Mouse (Mus musculus) testis, adult 2 months (tissue): ENCODE data around the gene Hbq1b. TPM values are rescaled to one million over a fixed set of nuclear protein-coding genes. Genes with fewer than 3 reads are reported as not detected.

Experiments used
- H3K27ac ChIP-seq: fragments of 200-500 bp; 2 replicates; pipeline ENCODE4 v1.5.1; 2012; ENCODE audit warnings: low read depth, low read length; ENCODE audit not compliant: control insufficient read depth, insufficient read depth
- H3K27me3 ChIP-seq: fragments of 200-500 bp; 2 replicates; pipeline ENCODE4 v1.6.1; 2012; ENCODE audit warnings: mild to moderate bottlenecking, low read length, moderate library complexity; ENCODE audit not compliant: control insufficient read depth, insufficient read depth
- H3K36me3 ChIP-seq: fragments of 200-500 bp; 2 replicates; pipeline ENCODE4 v1.6.1; 2012; ENCODE audit warnings: mild to moderate bottlenecking, low read length; ENCODE audit not compliant: control insufficient read depth, insufficient read depth
- H3K4me1 ChIP-seq: fragments of 200-500 bp; 2 replicates; pipeline ENCODE4 v1.6.1; 2012; ENCODE audit warnings: low read length; ENCODE audit not compliant: control insufficient read depth, insufficient read depth
- H3K4me3 ChIP-seq: fragments of 200-500 bp; 2 replicates; pipeline ENCODE4 v1.5.1; 2012; ENCODE audit warnings: low read depth, mild to moderate bottlenecking, low read length, moderate library complexity, mixed read lengths; ENCODE audit not compliant: control insufficient read depth
- CTCF ChIP-seq: fragments of 200-500 bp; IDR thresholded peaks from 2 replicates; pipeline ENCODE4 v1.5.1; 2012; ENCODE audit warnings: low read depth, mild to moderate bottlenecking, inconsistent platforms, low read length, moderate library complexity; ENCODE audit not compliant: control insufficient read depth, insufficient read depth, insufficient replicate concordance
- POLR2A ChIP-seq: fragments of 200-500 bp; IDR thresholded peaks from 2 replicates; pipeline ENCODE4 v1.6.1; 2012; ENCODE audit warnings: low read depth, mild to moderate bottlenecking, inconsistent platforms, low read length, moderate library complexity; ENCODE audit not compliant: control insufficient read depth
- polyA plus RNA-seq: library from polyadenylated mRNA; depleted of rRNA; stranded (reverse); fragments of >200 nt; gene quantifications from 2 replicates; pipeline ENCODE4 v1.2.3, GENCODE M21; 2012

The Hbq1b gene
- polyA plus RNA-seq, 1 experiment = not detected

DNA sequence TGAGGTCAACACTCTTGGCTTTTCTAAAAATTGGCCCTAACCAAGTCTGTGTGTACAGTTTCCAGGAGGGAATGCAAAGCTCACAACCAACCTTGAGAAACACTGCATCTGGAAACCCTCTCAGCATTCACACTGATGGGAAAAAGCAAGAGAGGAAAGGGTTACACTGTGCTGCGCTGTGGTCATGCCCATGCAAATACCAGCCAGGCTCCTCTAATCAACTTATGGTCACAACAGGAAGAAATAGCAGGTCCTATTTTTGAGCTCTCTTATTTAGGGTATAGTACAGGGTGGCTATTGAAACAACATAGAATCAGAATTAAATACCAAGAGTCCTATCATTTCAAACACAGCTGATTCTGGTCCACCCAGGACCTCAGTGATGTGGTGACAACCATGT, 42.1 kb upstream of the Hbq1b start:
- H3K36me3 ChIP-seq = peaks cover under 1% of the 10 kb centered on the region; the same call in 1 of the 2 replicates

GRCm38 (mm10) chr11:32245614-32246013, 41.2 kb upstream of the Hbq1b start:
- Histone ChIP-seq H3K27ac (no peak overlapping the region), H3K36me3 (no peaks in the 10 kb centered on the region; the same call in 1 of the 2 replicates), H3K4me1 (no peaks in the 10 kb centered on the region), H3K27me3 (no peaks in the 10 kb centered on the region), H3K4me3 (no peak overlapping the region)
- TF ChIP-seq CTCF = no peak
- TF ChIP-seq POLR2A = no peak

More for the DNA sequence above, 42.1 kb upstream of the Hbq1b start:
- no peaks in the 10 kb centered on the region for H3K4me1 ChIP-seq
- no peaks in the 10 kb centered on the region for H3K27me3 ChIP-seq
- TF ChIP-seq POLR2A (no peak), CTCF (no peak)
- H3K27ac ChIP-seq = no peak overlapping the region
- no peak overlapping the region for H3K4me3 ChIP-seq

DNA sequence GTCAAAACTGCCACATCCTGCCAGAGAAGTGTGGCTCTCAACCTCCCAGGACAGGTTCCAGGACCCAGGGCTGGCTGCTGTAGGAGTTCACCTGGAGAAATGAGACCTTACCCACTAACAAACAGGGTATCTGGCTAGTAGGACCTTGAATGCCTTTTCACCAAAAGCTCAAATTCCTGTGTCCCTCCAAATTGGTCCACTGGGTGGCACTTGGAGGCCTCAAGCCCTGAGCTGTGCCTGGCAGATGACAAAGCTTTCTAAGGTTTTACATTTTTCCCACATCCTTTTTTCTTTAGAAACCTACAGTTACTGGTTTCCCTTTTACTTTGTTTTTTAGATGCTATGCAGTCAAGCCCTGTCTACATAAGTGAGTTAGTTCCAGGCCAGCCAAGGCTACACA, 39.7 kb upstream of the Hbq1b start:
- H3K27ac ChIP-seq = no peak overlapping the region
- H3K36me3 ChIP-seq = no peaks in the 10 kb centered on the region; the same call in 1 of the 2 replicates
- TF ChIP-seq CTCF (no peak), POLR2A (no peak)
- H3K27me3 ChIP-seq = no peaks in the 10 kb centered on the region
- H3K4me3 ChIP-seq = no peak overlapping the region
- H3K4me1 ChIP-seq = no peaks in the 10 kb centered on the region

DNA sequence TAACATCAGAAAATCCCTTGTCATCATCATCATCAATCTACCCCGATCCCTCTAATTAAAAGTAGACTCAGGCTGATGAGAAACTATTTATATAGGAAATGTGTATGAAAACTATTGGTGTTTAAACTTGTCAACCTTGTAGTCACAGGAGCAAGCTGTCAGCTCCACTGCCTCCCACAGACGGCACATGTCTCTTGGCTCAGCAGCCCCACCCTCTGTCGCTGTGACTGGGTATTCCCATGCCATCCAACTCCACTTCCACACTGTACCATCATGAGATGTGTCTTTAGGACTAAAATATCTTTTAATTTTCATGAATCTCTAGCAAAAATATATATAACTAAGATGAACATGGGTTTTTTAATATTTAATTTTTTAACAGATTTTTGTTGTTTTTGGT, 38.4 kb upstream of the Hbq1b start:
- H3K27ac ChIP-seq = no peak overlapping the region
- H3K36me3 ChIP-seq = no peaks in the 10 kb centered on the region; the same call in 1 of the 2 replicates
- no peak overlapping the region for H3K4me3 ChIP-seq
- no peaks in the 10 kb centered on the region for H3K4me1 ChIP-seq
- no peaks in the 10 kb centered on the region for H3K27me3 ChIP-seq
- TF ChIP-seq CTCF (no peak), POLR2A (no peak)

DNA sequence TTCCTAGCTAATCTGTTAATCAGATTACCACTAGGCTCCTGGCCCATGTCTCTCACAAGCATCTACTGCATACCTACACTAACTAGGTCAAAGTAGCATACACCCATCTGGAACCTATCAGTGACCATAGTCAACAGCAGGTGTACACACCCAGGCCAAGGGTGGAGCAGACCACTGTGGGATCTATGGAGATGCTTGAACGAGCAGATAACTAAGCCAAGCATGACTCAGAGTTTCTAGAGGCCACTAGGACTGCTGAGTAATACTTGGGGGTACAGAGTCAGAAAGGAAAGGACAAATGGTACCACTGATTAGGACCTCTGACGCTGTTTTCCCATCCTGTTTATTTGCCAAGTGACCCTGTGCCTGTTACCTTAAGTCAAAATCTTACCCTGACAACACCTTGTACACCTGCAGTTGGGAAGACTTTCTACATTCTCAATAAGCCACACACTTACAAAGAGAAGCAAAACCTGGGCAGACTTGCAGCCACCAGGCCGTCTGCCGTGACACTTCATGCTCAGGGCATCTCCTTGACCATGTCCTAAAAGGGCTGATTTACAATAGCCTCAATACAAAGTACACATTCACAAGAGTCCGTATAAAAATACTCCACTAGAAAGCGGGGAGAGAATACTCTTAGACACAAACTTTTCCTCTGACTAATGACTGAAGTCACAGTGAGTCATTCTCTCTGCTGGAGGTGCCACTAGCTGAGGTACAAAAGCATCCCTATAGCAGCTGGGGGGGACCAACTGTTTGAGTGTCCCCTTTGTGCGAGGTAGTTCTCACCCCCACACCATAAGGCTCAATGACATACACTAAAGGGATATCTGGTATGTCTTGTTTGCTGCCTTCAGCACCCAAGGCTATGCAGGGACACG, 35.6 kb upstream of the Hbq1b start:
- H3K4me1 ChIP-seq = no peaks in the 10 kb centered on the region
- H3K27ac ChIP-seq = no peak overlapping the region
- H3K36me3 ChIP-seq = no peaks in the 10 kb centered on the region; the same call in 1 of the 2 replicates
- no peaks in the 10 kb centered on the region for H3K27me3 ChIP-seq
- H3K4me3 ChIP-seq = no peak overlapping the region
- TF ChIP-seq POLR2A = no peak
- TF ChIP-seq CTCF = no peak

- H3K27me3 ChIP-seq = no peaks in the 10 kb centered on the region
- no peaks in the 10 kb centered on the region; the same call in 1 of the 2 replicates for H3K36me3 ChIP-seq
- no peak for TF ChIP-seq CTCF
- TF ChIP-seq POLR2A = no peak
- no peak overlapping the region for H3K27ac ChIP-seq
- H3K4me1 ChIP-seq = no peaks in the 10 kb centered on the region
- no peak overlapping the region for H3K4me3 ChIP-seq
Measured at GRCm38 (mm10) chr11:32253121-32253520, 33.6 kb upstream of the Hbq1b start.

DNA sequence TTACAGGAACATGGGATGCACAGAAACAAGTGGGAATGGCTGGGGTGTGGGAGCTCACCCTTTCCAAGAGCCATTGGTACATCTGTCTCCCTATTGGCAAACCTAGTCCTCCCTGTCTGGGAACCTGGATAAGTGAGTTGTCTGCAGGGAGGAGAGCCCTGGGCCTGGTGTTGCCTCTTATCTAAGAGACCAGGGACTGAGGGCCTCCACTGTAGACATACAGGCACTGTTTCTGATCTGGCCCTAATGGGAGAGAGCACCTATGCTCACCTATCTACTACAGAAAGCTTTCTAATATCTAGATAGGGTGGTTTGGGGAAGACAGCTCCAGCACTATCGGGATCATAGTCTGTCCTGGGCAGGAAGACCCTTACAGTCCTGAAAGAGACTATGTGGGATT, 30.6 kb upstream of the Hbq1b start:
- TF ChIP-seq POLR2A (no peak), CTCF (no peak)
- Histone ChIP-seq H3K4me3 (no peak overlapping the region), H3K27ac (no peak overlapping the region), H3K4me1 (no peaks in the 10 kb centered on the region), H3K36me3 (no peaks in the 10 kb centered on the region), H3K27me3 (no peaks in the 10 kb centered on the region)
